Mouse (Mus musculus) splenic B cell, adult 2 months (primary cell): ENCODE measurements at regions not wholly inside any gene's neighbourhood (a gene's known extent, or its start where the extent isn't known, plus 50 kb on each side); places are given as distances from the start of the nearest gene placed in this dataset.

Experiments used
- DNase-seq: peaks from one replicate; pipeline ENCODE4 v3.0.0-alpha.2; 2011; ENCODE audit warnings: low read depth, low spot score
- H3K27me3 ChIP-seq: 2 replicates; pipeline ENCODE4 v1.6.1; 2012; ENCODE audit warnings: mild to moderate bottlenecking, low read length, moderate library complexity, mixed read lengths; ENCODE audit not compliant: control insufficient read depth, poor library complexity, insufficient read depth, severe bottlenecking
- H3K36me3 ChIP-seq: 2 replicates; pipeline ENCODE4 v1.6.1; 2012; ENCODE audit warnings: mild to moderate bottlenecking, low read length, moderate library complexity, mixed read lengths; ENCODE audit not compliant: control insufficient read depth, poor library complexity, insufficient read depth, severe bottlenecking

- no peak for DNase-seq
- H3K36me3 ChIP-seq: no peaks in the 10 kb centered on the region
- no peaks in the 10 kb centered on the region for H3K27me3 ChIP-seq
Observed at GRCm38 (mm10) chr10:46345315-46345714, 767.7 kb downstream of the Hace1 start.

DNA sequence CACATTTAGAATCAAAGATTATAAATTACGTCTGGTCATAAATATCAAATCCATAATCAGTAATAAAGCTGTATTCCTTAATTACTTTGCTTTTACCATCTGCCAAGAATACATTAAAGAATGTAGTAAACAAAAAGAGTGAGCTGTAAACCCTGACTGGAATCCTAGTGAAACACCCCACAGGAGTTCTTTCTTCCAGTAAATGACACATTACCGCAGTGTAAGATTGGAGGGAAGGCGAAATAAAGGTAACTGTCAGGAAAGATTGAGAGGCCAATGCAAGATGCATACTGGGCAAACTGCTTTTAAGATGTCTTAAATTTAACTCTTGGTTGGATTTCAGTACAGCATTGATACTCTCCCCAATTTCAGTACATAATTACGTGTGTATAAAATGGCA is 772.0 kb downstream of the Hace1 start:
- H3K27me3 ChIP-seq: no peaks in the 10 kb centered on the region
- no peak for DNase-seq
- no peaks in the 10 kb centered on the region for H3K36me3 ChIP-seq

- Histone ChIP-seq H3K27me3 (no peaks in the 10 kb centered on the region), H3K36me3 (no peaks in the 10 kb centered on the region)
- DNase-seq: no peak
Observed at GRCm38 (mm10) chr10:46350196-46350595, 772.6 kb downstream of the Hace1 start.

- Histone ChIP-seq H3K36me3 (no peaks in the 10 kb centered on the region), H3K27me3 (no peaks in the 10 kb centered on the region)
- DNase-seq: no peak
Observed at GRCm38 (mm10) chr10:46356775-46357174, 779.1 kb downstream of the Hace1 start.

DNA sequence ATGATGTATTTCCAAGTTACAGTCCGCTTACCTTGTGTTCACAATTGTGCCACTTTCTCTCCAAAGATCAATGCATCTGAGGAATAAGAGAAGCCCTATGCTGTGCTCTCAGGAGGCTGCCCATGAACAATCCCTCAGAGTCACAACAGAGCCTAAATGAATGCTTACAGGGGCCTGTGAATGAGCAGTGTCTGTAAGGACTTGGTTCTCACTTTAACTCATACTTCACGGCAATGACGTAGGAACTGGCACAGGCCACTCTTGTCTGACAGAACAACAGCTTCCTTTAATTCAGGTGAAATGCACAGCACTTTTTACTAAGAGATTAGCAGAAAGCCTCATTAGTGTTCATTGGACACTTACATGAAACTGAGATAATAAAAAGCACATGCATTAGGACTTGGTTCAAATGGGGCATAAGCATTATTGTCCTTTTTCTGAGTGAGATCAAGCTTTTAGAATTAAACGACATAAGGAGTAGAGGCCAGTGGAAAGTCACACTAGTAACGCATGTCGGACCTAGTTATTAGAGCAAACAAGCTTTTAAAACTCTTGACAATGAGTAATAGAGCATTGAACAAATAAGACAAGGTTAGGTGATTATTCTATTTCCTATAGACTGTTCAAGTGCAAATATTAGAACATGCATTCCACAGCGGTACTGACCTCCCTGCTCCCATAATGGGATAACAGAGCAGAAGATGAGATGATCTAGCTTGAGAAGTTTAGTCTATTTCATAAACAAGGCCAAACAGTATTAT is 796.3 kb downstream of the Hace1 start:
- no peak for DNase-seq
- no peaks in the 10 kb centered on the region for H3K36me3 ChIP-seq
- peaks cover 2% of the 10 kb centered on the region; the same call in 1 of the 2 replicates for H3K27me3 ChIP-seq

- Histone ChIP-seq H3K27me3 (peaks cover 2% of the 10 kb centered on the region; the same call in 1 of the 2 replicates), H3K36me3 (no peaks in the 10 kb centered on the region)
- DNase-seq: no peak
Observed at GRCm38 (mm10) chr10:46374646-46375045, 797.0 kb downstream of the Hace1 start.

DNA sequence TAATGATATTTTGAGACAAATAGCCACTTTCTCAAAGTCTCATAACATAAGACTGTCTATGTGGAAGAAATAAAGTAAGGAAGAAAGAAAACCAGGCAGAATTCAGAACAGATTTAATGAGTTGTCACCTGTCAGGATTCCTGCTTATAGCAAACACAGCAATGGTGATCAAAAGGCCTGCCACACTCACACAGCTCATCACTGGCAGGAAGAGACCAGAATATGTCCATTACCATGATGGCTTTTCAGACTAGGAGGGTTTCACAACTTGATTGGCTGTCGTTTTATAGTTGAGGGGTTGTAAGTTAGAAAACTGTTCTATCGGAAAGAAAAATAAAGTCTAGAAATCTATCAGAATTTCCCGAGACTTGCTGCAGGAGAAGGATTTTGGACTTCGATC is 819.5 kb downstream of the Hace1 start:
- Histone ChIP-seq H3K27me3 (no peaks in the 10 kb centered on the region), H3K36me3 (no peaks in the 10 kb centered on the region)
- DNase-seq: no peak

DNA sequence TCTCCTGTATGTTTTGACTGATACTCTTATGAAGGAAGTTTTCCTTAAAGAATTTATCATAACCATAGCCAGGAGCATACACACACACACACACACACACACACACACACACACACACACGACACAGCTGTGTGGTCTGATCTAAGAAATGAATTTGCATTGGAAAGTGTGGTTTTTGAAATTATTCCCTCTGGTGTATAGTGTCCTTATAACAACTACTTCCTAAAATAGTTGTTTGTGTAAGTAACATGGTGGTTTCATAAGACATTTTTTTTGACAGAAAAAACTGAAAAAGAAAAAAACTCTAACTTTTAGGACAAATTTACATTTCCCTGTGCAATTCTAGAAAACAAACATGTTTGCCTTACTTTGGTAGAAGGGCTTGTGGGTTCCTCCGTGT is 826.3 kb downstream of the Hace1 start:
- DNase-seq: no peak

More for the DNA sequence above, 826.3 kb downstream of the Hace1 start:
- Histone ChIP-seq H3K36me3 (no peaks in the 10 kb centered on the region), H3K27me3 (no peaks in the 10 kb centered on the region)
